Mouse (Mus musculus): Measurements from ENCODE around the gene Rhbdd3. TPM values are rescaled to one million over a fixed set of nuclear protein-coding genes. Genes with fewer than 3 reads are reported as not detected.

Rhbdd3 gene
- polyA plus RNA-seq, 1 experiment from 2014 or later, result 29.1 TPM

DNA sequence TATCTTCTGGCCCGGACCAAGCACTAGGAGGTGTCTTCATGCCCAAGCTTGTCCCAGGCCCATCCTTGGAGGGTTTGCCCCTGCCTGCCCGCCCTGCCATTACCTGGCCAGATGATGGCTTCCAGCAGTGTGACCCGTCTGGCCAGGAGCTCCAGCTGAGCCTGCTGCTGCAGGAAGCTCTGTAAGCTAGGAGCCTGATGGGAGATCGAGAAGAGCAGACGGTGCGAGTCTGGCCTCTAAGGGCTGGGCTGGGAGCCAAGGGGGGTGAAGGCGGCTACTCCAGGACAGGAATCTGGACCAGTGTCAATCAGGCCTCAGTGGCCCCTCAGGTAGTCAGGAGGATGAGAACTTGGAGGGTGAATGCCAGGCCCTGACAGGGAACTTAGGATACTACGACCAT lies 10.7 kb downstream of the Rhbdd3 start:
- Histone ChIP-seq H3K4me1 (replicated peaks) (0 out of 2 replicates have a peak, but pooled peaks cover 4% of the 10 kb centered on the region), H3K4me3 (no peak overlapping the region), H3K27ac (no peak overlapping the region), H3K9me3 (no peaks in the 10 kb centered on the region), H3K36me3 (peaks cover 31% of the 10 kb centered on the region), H3K27me3 (ENCODE audit: insufficient read depth, poor library complexity, severe bottlenecking) (no peaks in the 10 kb centered on the region)
- DNase-seq (ENCODE audit: low spot score), result no peak
- 83% methylated on average over 8 of the region's 8 CpGs for WGBS

DNA sequence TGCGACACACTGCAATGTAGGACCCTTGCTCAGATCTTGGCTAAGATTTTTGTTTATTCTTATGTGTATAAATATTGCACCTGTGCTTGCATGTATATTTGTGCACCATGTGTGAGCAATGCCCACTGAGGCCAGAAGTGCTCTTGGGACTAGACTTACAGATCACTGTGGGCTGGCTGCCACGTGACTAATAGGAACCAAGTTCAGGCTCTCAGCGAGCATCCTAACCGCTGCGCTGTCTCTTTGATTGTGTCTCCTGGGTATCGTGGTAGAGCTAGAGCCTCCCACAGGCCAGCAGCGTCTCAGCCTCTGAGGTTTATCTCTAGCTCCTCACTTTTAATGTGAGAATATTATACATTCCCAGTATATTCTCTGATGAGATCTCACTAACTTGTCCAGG lies 14.9 kb downstream of the Rhbdd3 start:
- no peak for DNase-seq (ENCODE audit: low spot score)
- H3K27ac ChIP-seq, result no peak overlapping the region
- H3K4me3 ChIP-seq, result no peak overlapping the region
- no peaks in the 10 kb centered on the region for H3K4me1 ChIP-seq (replicated peaks)
- H3K9me3 ChIP-seq, result no peaks in the 10 kb centered on the region
- H3K36me3 ChIP-seq, result peaks cover 25% of the 10 kb centered on the region; the same call in 1 of the 2 replicates
- no peaks in the 10 kb centered on the region for H3K27me3 ChIP-seq (ENCODE audit: insufficient read depth, poor library complexity, severe bottlenecking)
- 87% methylated on average over 7 of the region's 7 CpGs for WGBS

DNA sequence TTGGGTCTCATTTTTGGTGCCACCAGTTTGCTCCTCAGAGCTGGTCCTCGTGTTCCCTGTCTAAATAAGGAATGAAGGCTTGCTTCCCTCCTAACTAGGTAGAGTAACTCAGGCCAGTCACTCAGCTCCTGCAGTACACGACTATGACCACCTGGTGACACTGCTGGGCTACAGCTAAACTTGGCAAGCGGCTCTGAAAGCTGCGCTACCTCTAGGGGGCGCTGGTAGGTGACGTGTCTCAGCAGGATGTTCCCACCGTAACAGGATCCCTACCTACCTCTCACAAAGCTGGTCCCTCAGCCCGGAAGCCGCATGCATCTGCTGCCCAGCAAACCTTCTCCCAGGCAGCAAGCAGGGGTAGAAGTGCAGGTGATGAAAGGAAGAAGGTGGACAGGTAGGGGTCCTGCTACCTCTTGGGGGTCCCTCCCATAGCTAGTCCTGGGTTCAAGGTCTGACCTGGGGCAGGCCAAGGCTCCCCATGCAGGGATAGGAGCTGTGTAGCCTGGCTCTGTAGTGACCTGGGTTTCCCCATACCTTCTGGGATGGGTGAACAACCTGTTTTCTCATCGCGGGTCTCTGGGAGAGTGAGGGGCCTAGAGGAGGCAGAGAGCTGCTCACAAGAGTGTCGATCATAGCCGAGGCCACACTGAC lies 16.3 kb downstream of the Rhbdd3 start:
- peaks cover 14% of the 10 kb centered on the region; the same call in 1 of the 2 replicates for H3K36me3 ChIP-seq
- H3K9me3 ChIP-seq, result no peaks in the 10 kb centered on the region
- no peaks in the 10 kb centered on the region for H3K4me1 ChIP-seq (replicated peaks)
- peak; percentile 88 for DNase-seq (ENCODE audit: low spot score)
- H3K4me3 ChIP-seq, result no peak overlapping the region
- WGBS, result 30% methylated on average over 13 of the region's 13 CpGs
- H3K27me3 ChIP-seq (ENCODE audit: insufficient read depth, poor library complexity, severe bottlenecking), result no peaks in the 10 kb centered on the region
- no peak overlapping the region for H3K27ac ChIP-seq

DNA sequence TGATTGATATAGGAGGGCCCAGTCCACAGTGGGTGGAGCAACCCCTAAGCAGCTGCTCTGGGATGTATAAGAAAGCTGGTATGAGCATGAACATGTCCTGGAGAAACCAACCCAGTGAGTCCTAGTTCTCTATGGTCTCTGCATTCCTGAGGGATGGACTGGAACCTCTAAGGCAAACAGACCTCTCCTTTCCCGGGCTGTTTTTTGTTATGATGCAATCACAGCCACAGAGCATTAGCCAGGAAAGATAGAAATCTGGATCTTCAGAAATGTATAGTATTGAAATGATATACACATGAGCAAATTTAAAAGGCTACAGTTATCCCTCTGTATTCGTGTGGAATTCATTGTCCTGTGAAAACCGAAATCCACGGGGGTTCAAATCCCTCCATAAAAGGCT lies 27.0 kb downstream of the Rhbdd3 start:
- Histone ChIP-seq H3K27ac (no peak overlapping the region), H3K4me3 (no peak overlapping the region), H3K36me3 (peaks cover 26% of the 10 kb centered on the region), H3K4me1 (replicated peaks) (peaks cover 33% of the 10 kb centered on the region), H3K27me3 (ENCODE audit: insufficient read depth, poor library complexity, severe bottlenecking) (no peaks in the 10 kb centered on the region), H3K9me3 (no peaks in the 10 kb centered on the region; the same call in 1 of the 2 replicates)
- 83% methylated on average over 4 of the region's 4 CpGs for WGBS
- DNase-seq (ENCODE audit: low spot score), result no peak

DNA sequence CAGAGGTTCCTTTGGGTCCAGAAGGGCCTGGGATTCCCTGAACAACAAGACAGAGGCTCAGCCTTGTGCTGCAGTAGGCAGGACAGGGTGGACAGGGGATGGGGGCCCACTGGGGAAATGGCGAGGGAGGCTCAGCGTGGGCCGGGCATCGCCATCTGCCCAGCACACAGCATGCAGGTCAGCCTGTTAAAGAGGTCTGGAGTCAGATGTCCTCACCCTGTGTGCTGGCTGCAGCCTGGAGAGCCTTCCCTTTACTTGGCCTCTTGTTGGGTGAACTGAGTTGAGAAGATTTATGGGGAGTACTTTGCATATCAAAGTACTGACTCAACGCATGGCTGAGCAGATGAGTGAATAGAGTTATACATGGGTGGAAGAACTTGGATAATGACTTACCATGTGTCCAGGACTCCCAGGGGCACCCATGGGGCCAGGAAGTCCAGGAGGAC lies 30.3 kb downstream of the Rhbdd3 start:
- DNase-seq (ENCODE audit: low spot score), result peak; percentile 70
- WGBS, result 18% methylated on average over 5 of the region's 5 CpGs

DNA sequence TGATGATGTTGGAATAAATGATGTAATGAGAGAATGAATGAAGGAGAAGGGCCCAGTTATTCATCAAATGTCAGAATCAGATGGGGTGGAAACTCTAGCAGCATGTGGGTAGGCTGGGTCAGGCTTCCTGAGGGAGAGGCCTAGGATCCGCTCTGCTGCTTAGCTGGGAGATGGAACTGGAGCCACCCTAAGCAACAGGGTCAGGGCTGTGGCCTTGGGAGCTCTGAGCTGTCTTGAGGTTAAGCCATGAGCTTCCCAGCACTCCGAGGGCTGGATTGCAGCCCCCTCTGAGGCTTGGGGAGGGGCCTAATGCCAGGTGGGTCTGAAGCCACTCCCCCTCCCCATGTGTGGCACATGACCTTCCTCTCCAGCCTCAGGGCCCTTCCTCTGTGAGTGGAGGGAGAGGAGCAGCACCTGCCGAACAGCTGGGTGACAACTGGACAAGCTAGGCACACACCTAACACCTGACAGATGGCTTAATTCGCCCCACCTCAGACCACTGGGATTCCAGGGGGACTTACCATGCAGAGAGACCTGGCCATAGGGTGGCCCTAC lies 31.5 kb downstream of the Rhbdd3 start:
- peak; percentile 11 for DNase-seq (ENCODE audit: low spot score)
- H3K27ac ChIP-seq, result peak overlapping the region; percentile 88
- 63% methylated on average over 4 of the region's 4 CpGs for WGBS
- H3K4me3 ChIP-seq, result no peak overlapping the region
- H3K4me1 ChIP-seq (replicated peaks), result peaks cover 40% of the 10 kb centered on the region
- no peaks in the 10 kb centered on the region for H3K9me3 ChIP-seq
- 0 out of 2 replicates have a peak, but pooled peaks cover 18% of the 10 kb centered on the region for H3K36me3 ChIP-seq
- no peaks in the 10 kb centered on the region for H3K27me3 ChIP-seq (ENCODE audit: insufficient read depth, poor library complexity, severe bottlenecking)

More for the DNA sequence above, 30.3 kb downstream of the Rhbdd3 start:
- peak overlapping the region; percentile 88 for H3K27ac ChIP-seq
- H3K27me3 ChIP-seq (ENCODE audit: insufficient read depth, poor library complexity, severe bottlenecking), result no peaks in the 10 kb centered on the region
- peaks cover 25% of the 10 kb centered on the region for H3K36me3 ChIP-seq
- no peaks in the 10 kb centered on the region; the same call in 1 of the 2 replicates for H3K9me3 ChIP-seq
- peak overlapping the region; percentile 30 for H3K4me3 ChIP-seq
- H3K4me1 ChIP-seq (replicated peaks), result peaks cover 40% of the 10 kb centered on the region

DNA sequence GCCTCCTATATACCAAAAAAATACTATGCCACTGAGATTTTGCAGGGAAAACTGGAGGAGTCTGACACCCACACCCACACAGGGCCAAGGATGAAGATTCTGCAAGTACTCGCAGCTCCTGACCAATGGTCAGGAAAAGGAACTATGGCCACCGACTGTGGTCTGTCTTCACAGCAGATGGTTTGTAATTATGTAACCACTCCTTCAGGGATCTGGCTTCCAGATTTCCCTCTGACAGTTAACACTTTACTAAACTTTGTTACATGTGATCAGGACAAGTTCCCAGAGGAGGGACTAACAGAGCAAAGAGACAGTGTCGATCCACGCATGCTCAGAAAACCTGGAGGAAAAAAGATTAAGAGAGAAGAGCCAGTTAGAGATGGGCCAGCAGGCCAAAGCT lies 34.0 kb downstream of the Rhbdd3 start:
- no peak for DNase-seq (ENCODE audit: low spot score)
- Histone ChIP-seq H3K36me3 (0 out of 2 replicates have a peak, but pooled peaks cover 15% of the 10 kb centered on the region), H3K4me3 (no peak overlapping the region), H3K27ac (no peak overlapping the region), H3K27me3 (ENCODE audit: insufficient read depth, poor library complexity, severe bottlenecking) (no peaks in the 10 kb centered on the region), H3K4me1 (replicated peaks) (peaks cover 40% of the 10 kb centered on the region), H3K9me3 (no peaks in the 10 kb centered on the region)
- 81% methylated on average over 4 of the region's 4 CpGs for WGBS

DNA sequence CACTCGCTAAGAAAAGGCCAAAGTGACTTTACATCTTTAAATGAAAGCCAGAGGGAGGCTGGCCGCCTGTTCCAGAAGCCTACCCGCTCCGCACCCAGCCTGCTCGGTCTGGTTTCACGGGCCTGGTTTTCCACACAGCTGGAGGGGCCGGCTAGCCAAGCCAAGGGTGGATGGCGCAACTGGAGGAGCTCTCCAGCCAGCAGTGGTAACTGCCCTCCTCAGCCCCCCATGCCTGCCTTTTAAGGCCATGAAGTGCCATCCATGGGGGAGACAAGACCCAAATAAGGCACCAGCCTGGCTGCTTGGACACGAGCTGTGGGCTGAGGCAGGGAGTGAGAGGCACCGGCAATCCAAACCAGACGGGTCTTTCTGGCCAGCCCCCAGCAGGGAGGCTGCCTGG lies 37.2 kb downstream of the Rhbdd3 start:
- Histone ChIP-seq H3K27ac (0 out of 2 replicates have a peak overlapping the region, but pooled peaks have one; percentile 47), H3K4me1 (replicated peaks) (peaks cover 19% of the 10 kb centered on the region; the same call in 1 of the 2 replicates), H3K4me3 (no peak overlapping the region), H3K27me3 (ENCODE audit: insufficient read depth, poor library complexity, severe bottlenecking) (no peaks in the 10 kb centered on the region), H3K36me3 (peaks cover 30% of the 10 kb centered on the region), H3K9me3 (no peaks in the 10 kb centered on the region)
- DNase-seq (ENCODE audit: low spot score), result no peak
- 81% methylated on average over 11 of the region's 11 CpGs for WGBS

DNA sequence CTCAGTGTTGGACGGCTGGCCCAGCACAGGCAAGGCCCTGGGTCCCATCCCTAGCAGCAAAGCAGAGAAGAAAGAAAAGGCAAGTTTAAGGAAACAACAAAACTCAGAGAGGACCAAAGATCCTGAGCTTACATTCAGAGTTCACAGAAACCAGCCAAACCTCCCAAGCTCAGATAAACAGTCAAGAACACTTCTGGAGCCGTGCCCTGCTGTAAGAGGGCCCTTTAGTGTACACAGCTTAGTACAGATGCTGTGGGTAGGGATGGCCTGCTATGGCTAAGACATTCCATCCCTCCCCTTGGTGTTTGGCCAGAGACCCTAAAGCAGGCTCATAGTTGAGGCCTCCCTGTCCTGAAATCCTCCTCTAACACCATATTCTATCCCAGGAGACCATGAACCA lies 39.9 kb downstream of the Rhbdd3 start:
- H3K27me3 ChIP-seq (ENCODE audit: insufficient read depth, poor library complexity, severe bottlenecking), result no peaks in the 10 kb centered on the region
- no peak for DNase-seq (ENCODE audit: low spot score)
- peaks cover 22% of the 10 kb centered on the region for H3K36me3 ChIP-seq
- H3K4me3 ChIP-seq, result no peak overlapping the region
- WGBS, result 93% methylated on average over 2 of the region's 2 CpGs
- no peaks in the 10 kb centered on the region for H3K9me3 ChIP-seq
- H3K4me1 ChIP-seq (replicated peaks), result peaks cover 18% of the 10 kb centered on the region; the same call in 1 of the 2 replicates
- no peak overlapping the region for H3K27ac ChIP-seq

DNA sequence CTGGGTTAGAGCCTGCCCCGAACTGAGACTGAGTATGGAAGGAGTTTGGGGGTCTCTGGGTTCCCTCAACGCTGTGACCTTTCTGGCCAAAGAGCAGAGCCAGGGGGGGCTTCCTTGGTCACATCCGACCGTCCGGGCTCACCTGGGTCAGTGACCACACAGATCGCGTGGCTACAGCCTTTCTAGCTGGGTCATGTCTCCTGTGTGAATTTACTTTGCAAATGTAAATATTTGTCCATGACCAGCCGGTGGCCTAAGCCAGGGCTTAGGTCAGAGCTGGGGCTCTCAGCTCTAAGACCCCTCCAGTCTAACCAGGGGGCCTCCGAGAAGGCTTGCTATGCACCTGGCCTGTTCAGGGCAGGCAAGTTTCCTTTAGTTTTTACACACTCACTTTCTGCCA lies 40.6 kb downstream of the Rhbdd3 start:
- H3K27me3 ChIP-seq (ENCODE audit: insufficient read depth, poor library complexity, severe bottlenecking), result no peaks in the 10 kb centered on the region
- peaks cover 26% of the 10 kb centered on the region for H3K36me3 ChIP-seq
- H3K9me3 ChIP-seq, result no peaks in the 10 kb centered on the region
- DNase-seq (ENCODE audit: low spot score), result no peak
- no peak overlapping the region for H3K27ac ChIP-seq
- H3K4me3 ChIP-seq, result no peak overlapping the region
- peaks cover 18% of the 10 kb centered on the region; the same call in 1 of the 2 replicates for H3K4me1 ChIP-seq (replicated peaks)
- WGBS, result 75% methylated on average over 9 of the region's 9 CpGs

DNA sequence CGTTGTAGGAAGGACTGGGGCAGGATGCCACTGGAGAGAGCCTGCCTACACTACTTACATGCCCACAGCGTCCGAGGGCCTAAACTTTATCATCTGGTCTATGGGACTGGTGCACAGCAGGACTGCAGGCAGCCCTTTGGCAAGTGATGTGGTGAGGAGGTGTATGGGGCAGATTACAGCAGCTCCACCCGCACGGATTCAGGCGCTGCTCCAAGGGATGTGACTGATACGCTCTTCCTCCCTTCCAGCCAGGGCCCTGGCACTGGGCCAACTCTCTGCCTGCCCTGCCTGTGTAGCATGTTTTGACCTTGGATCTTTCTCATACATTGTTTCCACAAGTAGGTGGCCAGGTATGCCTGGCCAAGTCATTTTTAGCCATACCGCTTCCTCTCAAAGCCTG lies 41.9 kb downstream of the Rhbdd3 start:
- 84% methylated on average over 8 of the region's 8 CpGs for WGBS
- Histone ChIP-seq H3K4me3 (no peak overlapping the region), H3K9me3 (no peaks in the 10 kb centered on the region), H3K27me3 (ENCODE audit: insufficient read depth, poor library complexity, severe bottlenecking) (no peaks in the 10 kb centered on the region), H3K4me1 (replicated peaks) (peaks cover 22% of the 10 kb centered on the region), H3K36me3 (peaks cover 32% of the 10 kb centered on the region), H3K27ac (no peak overlapping the region)
- DNase-seq (ENCODE audit: low spot score), result no peak

DNA sequence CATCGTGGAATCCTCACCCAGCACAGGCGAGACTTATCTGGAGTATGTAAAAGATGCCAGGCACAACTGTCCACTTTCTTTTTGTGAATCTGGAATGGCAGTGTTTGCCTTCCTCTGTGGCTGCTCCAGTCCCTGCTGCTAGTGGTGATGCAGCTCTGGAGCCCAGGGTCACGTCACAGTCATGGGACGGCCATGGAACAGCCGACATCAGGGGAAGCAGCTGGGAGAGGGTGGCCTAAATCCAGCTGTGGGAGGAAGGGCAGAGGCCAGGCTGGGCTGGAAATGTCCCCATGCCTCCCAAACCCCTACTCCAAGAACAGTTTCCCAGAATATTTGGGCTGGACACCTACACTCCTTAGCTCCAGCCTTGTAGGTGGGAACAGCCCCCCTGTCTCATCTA lies 42.5 kb downstream of the Rhbdd3 start:
- peaks cover 30% of the 10 kb centered on the region for H3K36me3 ChIP-seq
- H3K4me3 ChIP-seq, result no peak overlapping the region
- H3K27ac ChIP-seq, result 0 out of 2 replicates have a peak overlapping the region, but pooled peaks have one; percentile 12
- H3K27me3 ChIP-seq (ENCODE audit: insufficient read depth, poor library complexity, severe bottlenecking), result no peaks in the 10 kb centered on the region
- H3K4me1 ChIP-seq (replicated peaks), result peaks cover 25% of the 10 kb centered on the region
- no peak for DNase-seq (ENCODE audit: low spot score)
- H3K9me3 ChIP-seq, result no peaks in the 10 kb centered on the region
- 80% methylated on average over 5 of the region's 5 CpGs for WGBS

DNA sequence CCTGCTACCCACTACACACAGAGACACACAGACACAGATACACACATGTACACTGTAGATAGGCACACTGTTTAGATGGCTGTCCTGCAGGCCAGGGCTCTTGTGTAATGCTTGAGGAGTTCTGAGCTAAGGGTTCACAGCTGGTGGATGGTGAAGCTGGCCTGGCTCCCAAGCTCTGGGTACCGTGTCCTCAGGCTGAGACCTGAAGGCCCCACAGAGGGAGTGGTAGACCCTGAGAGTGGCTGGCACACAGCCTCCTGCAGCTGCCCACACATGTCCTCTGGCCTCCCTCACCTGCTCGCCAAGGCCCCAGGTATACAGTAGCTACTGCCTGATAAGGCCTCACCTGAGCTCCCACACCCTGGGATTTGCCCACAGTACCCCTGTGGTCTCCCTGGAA lies 43.2 kb downstream of the Rhbdd3 start:
- WGBS, result 83% methylated on average over 2 of the region's 2 CpGs
- no peak for DNase-seq (ENCODE audit: low spot score)
- Histone ChIP-seq H3K4me3 (no peak overlapping the region), H3K36me3 (peaks cover 30% of the 10 kb centered on the region), H3K4me1 (replicated peaks) (peaks cover 28% of the 10 kb centered on the region), H3K9me3 (no peaks in the 10 kb centered on the region), H3K27me3 (ENCODE audit: insufficient read depth, poor library complexity, severe bottlenecking) (no peaks in the 10 kb centered on the region), H3K27ac (peak overlapping the region; percentile 23; the same call in 1 of the 2 replicates)

Measured in hindbrain, embryonic 10.5 days (tissue).